Mouse (Mus musculus): Measurements from ENCODE around the gene Ccpg1. TPM values are rescaled to one million over a fixed set of nuclear protein-coding genes. Genes with fewer than 3 reads are reported as not detected.

Gene Ccpg1
- polyA plus RNA-seq, 1 experiment from 2014 or later: 31.3 TPM

DNA sequence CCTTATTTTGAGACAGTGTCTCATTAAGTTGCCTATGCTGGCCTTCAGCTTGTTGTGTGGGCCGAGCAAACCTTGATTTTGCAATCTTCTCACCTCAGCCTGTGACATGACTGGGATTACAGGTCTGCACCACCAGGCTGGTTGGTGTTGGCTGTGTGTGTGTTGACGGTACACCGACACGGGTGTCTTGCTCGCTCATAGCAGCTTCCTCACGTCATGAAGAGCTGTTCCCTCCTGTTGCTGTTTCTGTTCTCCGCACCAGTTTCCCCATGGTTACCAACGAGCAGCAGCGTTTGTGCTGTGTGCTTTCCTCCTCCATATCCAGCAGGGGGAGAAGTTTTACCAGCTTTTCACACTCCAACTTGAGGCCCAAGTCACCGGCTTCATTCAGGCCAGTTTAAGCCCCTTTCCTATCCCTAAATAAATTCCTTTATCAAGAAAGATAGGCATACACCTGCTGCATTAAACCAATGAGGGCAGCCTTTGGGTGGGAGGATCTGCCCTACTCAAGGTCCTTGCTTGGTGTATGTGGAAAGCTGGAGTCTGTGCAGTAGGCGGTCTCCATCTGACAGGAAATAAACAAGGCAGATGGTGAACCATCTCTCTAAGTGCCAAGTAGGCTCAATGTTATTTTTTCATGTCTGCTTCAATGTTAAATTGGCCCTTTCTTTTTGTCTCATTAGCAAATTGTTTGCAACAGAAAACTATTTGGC lies 16.7 kb upstream of the Ccpg1 start:
- WGBS: 25% methylated on average over 11 of the region's 11 CpGs
- peak overlapping the region; percentile 16; the same call in 1 of the 2 replicates for H3K4me2 ChIP-seq
- H3K9ac ChIP-seq: no peak overlapping the region
- no peaks in the 10 kb centered on the region for H3K36me3 ChIP-seq
- no peaks in the 10 kb centered on the region for H3K27me3 ChIP-seq
- no peak overlapping the region for H3K27ac ChIP-seq
- H3K4me3 ChIP-seq: no peak overlapping the region
- no peaks in the 10 kb centered on the region for H3K9me3 ChIP-seq (replicated peaks)
- no peaks in the 10 kb centered on the region for H3K4me1 ChIP-seq (replicated peaks)
- ATAC-seq (replicated peaks; ENCODE audit: insufficient number of reproducible peaks, insufficient read depth, low FRiP score, low read depth): 0 out of 2 replicates have a peak, but pooled peaks have one; percentile 7

DNA sequence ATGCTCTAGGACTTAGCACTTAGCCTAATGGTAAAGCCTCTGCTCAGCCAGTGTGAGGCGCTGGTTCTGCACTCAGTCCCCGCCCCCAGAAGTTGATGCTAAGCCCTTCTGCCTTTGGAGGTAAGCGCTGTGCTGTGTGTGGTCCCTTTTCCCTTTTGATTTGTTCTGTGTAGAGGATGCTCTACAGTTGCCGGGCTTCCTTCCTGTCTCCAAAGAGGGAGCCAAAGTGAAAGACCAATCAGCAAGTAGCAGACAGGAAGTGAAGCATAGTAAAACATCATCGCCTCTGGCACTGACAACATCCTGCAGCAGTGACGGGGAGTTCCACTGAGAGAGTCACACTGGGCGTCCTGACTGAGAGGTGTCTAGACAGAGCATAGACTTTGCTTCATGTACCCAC lies 15.4 kb upstream of the Ccpg1 start:
- ATAC-seq (replicated peaks; ENCODE audit: insufficient number of reproducible peaks, insufficient read depth, low FRiP score, low read depth): no peak
- Histone ChIP-seq H3K36me3 (no peaks in the 10 kb centered on the region), H3K9ac (no peak overlapping the region), H3K27ac (no peak overlapping the region), H3K27me3 (no peaks in the 10 kb centered on the region), H3K4me3 (no peak overlapping the region), H3K9me3 (replicated peaks) (no peaks in the 10 kb centered on the region), H3K4me1 (replicated peaks) (no peaks in the 10 kb centered on the region), H3K4me2 (no peak overlapping the region)
- WGBS: 61% methylated on average over 7 of the region's 7 CpGs

DNA sequence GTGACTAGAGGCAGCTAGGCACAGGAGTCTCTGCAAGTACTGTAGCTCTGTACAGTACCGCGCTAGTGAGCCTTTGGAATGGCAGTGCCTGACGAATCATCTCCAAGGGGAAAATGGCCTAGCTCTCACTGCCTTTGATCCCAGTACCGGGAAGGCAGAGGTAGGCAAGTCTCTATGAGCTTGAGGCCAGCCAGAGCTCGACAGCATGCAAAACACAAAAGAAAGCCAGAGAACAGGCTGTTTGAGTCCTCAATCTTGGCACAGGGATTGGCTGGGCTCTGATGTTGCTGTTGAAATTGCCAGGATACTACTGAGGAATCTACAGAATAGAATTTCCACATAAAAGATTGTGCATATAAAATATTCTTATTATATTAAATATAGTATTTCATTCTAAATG lies 12.8 kb upstream of the Ccpg1 start:
- no peaks in the 10 kb centered on the region for H3K36me3 ChIP-seq
- H3K4me2 ChIP-seq: no peak overlapping the region
- H3K4me1 ChIP-seq (replicated peaks): no peaks in the 10 kb centered on the region
- H3K27ac ChIP-seq: no peak overlapping the region
- H3K27me3 ChIP-seq: no peaks in the 10 kb centered on the region
- no peak overlapping the region for H3K4me3 ChIP-seq
- H3K9ac ChIP-seq: no peak overlapping the region
- H3K9me3 ChIP-seq (replicated peaks): no peaks in the 10 kb centered on the region
- 78% methylated on average over 5 of the region's 5 CpGs for WGBS
- ATAC-seq (replicated peaks; ENCODE audit: insufficient number of reproducible peaks, insufficient read depth, low FRiP score, low read depth): no peak

DNA sequence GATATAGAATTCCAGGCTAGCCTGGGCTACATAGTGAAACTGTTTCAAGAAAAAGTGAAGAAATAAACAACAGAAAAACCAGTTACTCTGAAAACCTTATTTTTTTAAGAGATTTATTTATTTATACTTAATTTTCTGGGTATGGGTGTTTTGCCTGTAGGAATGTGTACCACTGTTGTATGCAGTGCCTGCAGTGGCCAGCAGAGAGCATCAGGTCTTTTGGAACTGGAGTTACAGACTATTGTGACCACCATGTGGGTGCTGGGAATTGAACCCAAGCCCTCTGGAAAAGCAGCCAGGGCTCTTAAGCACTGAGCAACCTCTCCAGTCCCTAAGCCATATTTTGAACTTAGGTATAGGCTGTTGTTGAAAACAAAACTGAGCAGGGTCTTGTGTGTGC lies 12.2 kb upstream of the Ccpg1 start:
- Histone ChIP-seq H3K4me1 (replicated peaks) (no peaks in the 10 kb centered on the region), H3K4me3 (no peak overlapping the region), H3K27me3 (no peaks in the 10 kb centered on the region), H3K9ac (no peak overlapping the region), H3K4me2 (no peak overlapping the region), H3K36me3 (no peaks in the 10 kb centered on the region), H3K27ac (no peak overlapping the region), H3K9me3 (replicated peaks) (no peaks in the 10 kb centered on the region)
- no peak for ATAC-seq (replicated peaks; ENCODE audit: insufficient number of reproducible peaks, insufficient read depth, low FRiP score, low read depth)

DNA sequence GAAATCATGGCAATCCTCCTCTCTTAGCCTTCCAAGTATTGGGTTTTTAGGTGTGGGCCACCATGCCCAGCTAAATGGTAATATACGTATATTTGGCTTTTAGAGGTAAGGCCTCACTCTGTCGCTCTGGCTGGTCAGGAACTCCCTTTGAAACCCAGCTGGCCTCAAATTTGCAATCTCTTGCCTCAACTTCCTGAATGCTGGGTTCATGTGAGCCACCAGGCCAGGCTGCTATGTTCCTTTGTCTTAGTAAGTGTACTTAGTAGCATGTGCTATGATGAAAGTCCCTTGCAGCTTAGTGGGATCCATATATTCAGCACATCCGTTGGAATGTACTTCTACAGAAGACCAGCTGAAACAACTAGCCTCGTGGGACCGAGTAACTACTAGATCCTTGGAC lies 10.5 kb upstream of the Ccpg1 start:
- Histone ChIP-seq H3K9ac (no peak overlapping the region), H3K4me2 (no peak overlapping the region), H3K27me3 (no peaks in the 10 kb centered on the region), H3K27ac (no peak overlapping the region), H3K4me3 (no peak overlapping the region), H3K9me3 (replicated peaks) (no peaks in the 10 kb centered on the region), H3K4me1 (replicated peaks) (no peaks in the 10 kb centered on the region), H3K36me3 (no peaks in the 10 kb centered on the region)
- ATAC-seq (replicated peaks; ENCODE audit: insufficient number of reproducible peaks, insufficient read depth, low FRiP score, low read depth): no peak
- 79% methylated on average over 5 of the region's 5 CpGs for WGBS

DNA sequence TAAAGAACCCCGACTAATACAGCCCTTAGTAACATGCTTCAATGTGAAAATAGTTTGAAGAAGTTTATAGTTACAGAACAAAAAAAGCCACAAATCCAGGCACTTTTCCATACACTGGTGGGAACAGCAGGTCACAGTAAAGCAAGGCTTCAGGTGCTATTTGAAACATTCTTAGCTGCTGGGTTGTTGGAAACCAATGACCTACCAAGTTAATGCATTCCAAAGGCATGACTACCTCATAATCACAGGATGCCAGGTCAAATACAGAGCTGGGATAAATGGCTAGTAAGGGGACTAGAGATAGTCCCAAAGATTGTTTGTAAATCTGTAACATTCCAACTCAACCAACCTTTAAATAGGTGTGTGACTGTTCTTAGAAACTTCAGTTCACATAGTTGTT lies 10.0 kb upstream of the Ccpg1 start:
- no peak for ATAC-seq (replicated peaks; ENCODE audit: insufficient number of reproducible peaks, insufficient read depth, low FRiP score, low read depth)

DNA sequence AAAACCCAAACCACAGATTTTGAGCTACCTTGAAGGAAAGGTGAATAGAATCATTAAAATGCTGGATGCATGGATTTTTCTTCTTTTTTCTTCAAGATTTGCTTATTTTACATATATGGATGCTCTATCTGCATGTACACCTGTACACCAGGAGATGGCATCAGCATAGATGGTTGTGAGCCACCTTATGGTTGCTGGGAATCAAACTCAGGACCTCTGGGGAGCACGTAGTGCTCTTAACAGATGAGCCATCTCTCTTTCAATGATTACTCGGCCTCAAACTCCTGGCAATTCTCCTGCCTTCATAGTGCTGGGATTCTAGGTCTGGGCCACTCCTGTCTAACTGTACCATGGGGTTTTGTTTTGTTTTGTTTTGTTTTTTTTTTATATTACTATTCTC lies 2.2 kb upstream of the Ccpg1 start:
- H3K27ac ChIP-seq: no peak overlapping the region
- H3K9me3 ChIP-seq (replicated peaks): no peaks in the 10 kb centered on the region
- no peak overlapping the region for H3K9ac ChIP-seq
- ATAC-seq (replicated peaks; ENCODE audit: insufficient number of reproducible peaks, insufficient read depth, low FRiP score, low read depth): no peak
- peaks cover 10% of the 10 kb centered on the region for H3K4me1 ChIP-seq (replicated peaks)
- no peaks in the 10 kb centered on the region for H3K27me3 ChIP-seq
- 77% methylated on average over 2 of the region's 2 CpGs for WGBS
- no peak overlapping the region for H3K4me3 ChIP-seq
- no peaks in the 10 kb centered on the region for H3K36me3 ChIP-seq
- no peak overlapping the region for H3K4me2 ChIP-seq

More for the DNA sequence above, 10.0 kb upstream of the Ccpg1 start:
- Histone ChIP-seq H3K4me3 (no peak overlapping the region), H3K4me1 (replicated peaks) (no peaks in the 10 kb centered on the region), H3K36me3 (no peaks in the 10 kb centered on the region), H3K27me3 (no peaks in the 10 kb centered on the region), H3K9ac (no peak overlapping the region), H3K9me3 (replicated peaks) (no peaks in the 10 kb centered on the region), H3K4me2 (no peak overlapping the region), H3K27ac (no peak overlapping the region)
- WGBS: 79% methylated on average over 1 of the region's 1 CpGs

DNA sequence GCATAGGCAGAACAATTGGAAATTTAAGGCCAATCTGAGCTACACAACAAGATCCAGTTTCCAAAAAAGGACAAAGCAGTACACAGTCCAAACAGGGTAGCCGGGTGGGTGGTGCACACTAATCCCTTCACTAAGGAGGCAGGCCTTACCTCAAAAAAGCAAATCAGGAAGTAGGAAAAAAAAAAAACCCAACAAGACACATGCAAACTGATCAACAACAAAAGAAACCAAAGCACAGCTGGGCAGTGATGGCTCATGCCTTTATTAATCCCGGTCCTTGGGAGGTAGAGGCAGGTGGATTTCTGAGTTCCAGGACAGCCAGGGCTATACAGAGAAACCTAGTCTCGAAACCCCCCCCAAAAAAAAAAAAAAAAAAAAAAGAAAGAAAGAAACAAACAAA lies 2.5 kb downstream of the Ccpg1 start:
- H3K36me3 ChIP-seq: no peaks in the 10 kb centered on the region
- no peak overlapping the region for H3K9ac ChIP-seq
- no peaks in the 10 kb centered on the region for H3K27me3 ChIP-seq
- peaks cover 10% of the 10 kb centered on the region for H3K4me1 ChIP-seq (replicated peaks)
- 61% methylated on average over 3 of the region's 3 CpGs for WGBS
- H3K27ac ChIP-seq: no peak overlapping the region
- H3K4me2 ChIP-seq: no peak overlapping the region
- no peaks in the 10 kb centered on the region for H3K9me3 ChIP-seq (replicated peaks)
- ATAC-seq (replicated peaks; ENCODE audit: insufficient number of reproducible peaks, insufficient read depth, low FRiP score, low read depth): no peak
- H3K4me3 ChIP-seq: no peak overlapping the region

DNA sequence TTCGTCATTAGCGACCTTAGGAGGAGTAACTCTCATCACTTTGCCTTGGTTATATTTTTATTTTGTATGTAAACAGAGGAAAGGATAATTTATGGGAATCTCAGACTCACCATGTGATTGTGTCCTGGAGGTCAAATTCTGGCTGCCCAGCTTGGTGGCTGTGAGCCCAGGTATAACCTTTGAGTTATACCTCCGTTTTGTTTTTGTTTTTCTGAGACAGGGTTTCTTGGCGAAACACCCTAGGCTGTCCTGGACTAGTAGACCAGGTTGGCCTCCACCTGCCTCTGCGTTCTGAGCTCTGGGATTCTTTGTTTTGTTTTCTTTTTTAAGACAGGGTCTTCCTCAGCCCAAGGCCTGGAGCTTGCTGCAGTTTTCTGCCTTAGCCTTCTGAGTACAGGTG lies 3.5 kb downstream of the Ccpg1 start:
- ATAC-seq (replicated peaks; ENCODE audit: insufficient number of reproducible peaks, insufficient read depth, low FRiP score, low read depth): no peak
- Histone ChIP-seq H3K36me3 (no peaks in the 10 kb centered on the region), H3K4me2 (no peak overlapping the region), H3K4me1 (replicated peaks) (peaks cover 10% of the 10 kb centered on the region), H3K4me3 (no peak overlapping the region), H3K27ac (no peak overlapping the region), H3K9ac (no peak overlapping the region), H3K9me3 (replicated peaks) (no peaks in the 10 kb centered on the region), H3K27me3 (no peaks in the 10 kb centered on the region)
- 80% methylated on average over 5 of the region's 5 CpGs for WGBS

DNA sequence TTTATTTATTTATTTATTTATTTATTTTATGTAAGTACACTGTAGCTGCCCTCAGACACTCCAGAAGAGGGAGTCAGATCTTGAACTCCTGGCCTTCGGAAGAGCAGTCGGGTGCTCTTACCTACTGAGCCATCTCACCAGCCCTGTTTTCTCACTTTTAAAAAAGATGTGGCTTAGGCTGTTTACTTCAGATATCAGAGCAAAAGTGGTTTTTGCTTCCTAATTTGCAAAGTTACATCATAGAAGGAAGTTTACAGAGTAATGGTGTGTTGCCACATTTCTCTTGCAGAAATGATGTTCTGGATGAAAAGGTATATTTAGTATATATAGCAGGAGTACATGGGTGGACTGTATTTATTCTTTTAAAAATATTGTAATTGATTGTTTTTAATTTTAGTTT lies 6.2 kb downstream of the Ccpg1 start:
- Histone ChIP-seq H3K9ac (no peak overlapping the region), H3K36me3 (no peaks in the 10 kb centered on the region), H3K27me3 (no peaks in the 10 kb centered on the region), H3K4me1 (replicated peaks) (no peaks in the 10 kb centered on the region), H3K4me3 (no peak overlapping the region), H3K9me3 (replicated peaks) (no peaks in the 10 kb centered on the region), H3K4me2 (no peak overlapping the region), H3K27ac (no peak overlapping the region)
- ATAC-seq (replicated peaks; ENCODE audit: insufficient number of reproducible peaks, insufficient read depth, low FRiP score, low read depth): no peak
- 92% methylated on average over 2 of the region's 2 CpGs for WGBS

DNA sequence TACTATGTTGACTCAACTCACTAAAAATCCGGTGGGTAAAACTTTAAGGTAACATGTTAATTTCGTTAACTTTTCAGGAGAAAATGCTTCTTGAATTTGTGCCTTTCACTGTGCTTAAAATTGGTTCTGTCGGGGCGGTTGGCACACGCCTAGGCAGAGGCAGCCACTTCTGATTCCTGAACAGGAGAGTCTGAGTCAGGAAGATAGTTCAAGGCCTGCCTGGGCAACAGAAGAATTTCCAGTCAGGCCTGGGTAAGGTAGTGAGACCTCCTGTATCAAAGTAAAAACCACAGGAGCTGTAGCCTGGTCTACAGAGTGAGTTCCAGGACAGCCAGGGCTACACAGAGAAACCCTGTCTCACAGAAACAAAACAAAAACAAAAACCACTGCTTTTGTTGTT lies 7.3 kb downstream of the Ccpg1 start:
- no peaks in the 10 kb centered on the region for H3K4me1 ChIP-seq (replicated peaks)
- no peak overlapping the region for H3K9ac ChIP-seq
- no peaks in the 10 kb centered on the region for H3K36me3 ChIP-seq
- no peak overlapping the region for H3K4me3 ChIP-seq
- 86% methylated on average over 5 of the region's 5 CpGs for WGBS
- H3K27ac ChIP-seq: no peak overlapping the region
- no peaks in the 10 kb centered on the region for H3K9me3 ChIP-seq (replicated peaks)
- no peak for ATAC-seq (replicated peaks; ENCODE audit: insufficient number of reproducible peaks, insufficient read depth, low FRiP score, low read depth)
- H3K4me2 ChIP-seq: no peak overlapping the region
- H3K27me3 ChIP-seq: no peaks in the 10 kb centered on the region

DNA sequence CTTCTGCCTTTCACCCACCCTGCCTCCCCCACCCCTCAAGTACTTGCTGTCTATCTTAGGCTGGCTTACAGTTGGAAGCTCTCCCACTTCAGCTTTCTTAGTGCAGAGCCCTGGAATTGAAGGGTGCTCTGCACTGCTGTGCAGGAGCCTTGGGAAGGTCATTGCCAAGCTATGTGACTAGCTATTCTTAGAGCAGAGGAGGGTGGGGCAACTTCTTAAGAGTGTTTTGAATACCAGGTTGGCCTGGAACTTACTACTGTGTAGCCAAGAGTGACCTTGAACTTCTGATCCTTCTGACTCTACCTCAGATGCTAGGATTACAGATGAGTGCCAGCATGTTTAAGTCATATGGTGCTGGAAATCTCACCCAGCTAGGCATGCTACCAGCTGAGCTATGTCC lies 10.9 kb downstream of the Ccpg1 start:
- no peaks in the 10 kb centered on the region for H3K9me3 ChIP-seq (replicated peaks)

More for the DNA sequence above, 10.9 kb downstream of the Ccpg1 start:
- Histone ChIP-seq H3K9ac (no peak overlapping the region), H3K4me3 (no peak overlapping the region), H3K4me1 (replicated peaks) (no peaks in the 10 kb centered on the region), H3K27me3 (no peaks in the 10 kb centered on the region), H3K4me2 (no peak overlapping the region), H3K36me3 (no peaks in the 10 kb centered on the region), H3K27ac (no peak overlapping the region)
- ATAC-seq (replicated peaks; ENCODE audit: insufficient number of reproducible peaks, insufficient read depth, low FRiP score, low read depth): no peak
